Mouse (Mus musculus) lung, postnatal 14 days (tissue): ENCODE results near the gene Col23a1.

Experiments
- DNase-seq: peaks from one replicate; pipeline ENCODE4 v3.0.0; 2021

Gene Col23a1

GRCm38 (mm10) chr11:51390521-51390920, 100.8 kb downstream of the Col23a1 start:
- DNase-seq = no peak

GRCm38 (mm10) chr11:51391548-51391947, 101.8 kb downstream of the Col23a1 start:
- DNase-seq = peak; percentile 63

GRCm38 (mm10) chr11:51394301-51394865, 104.7 kb downstream of the Col23a1 start:
- DNase-seq = no peak

GRCm38 (mm10) chr11:51396451-51396850, 106.7 kb downstream of the Col23a1 start:
- peak; percentile 29 for DNase-seq

GRCm38 (mm10) chr11:51398084-51398483, 108.4 kb downstream of the Col23a1 start:
- no peak for DNase-seq

GRCm38 (mm10) chr11:51400356-51400755, 110.6 kb downstream of the Col23a1 start:
- DNase-seq = no peak

- no peak for DNase-seq
Observed at GRCm38 (mm10) chr11:51401481-51402128, 111.9 kb downstream of the Col23a1 start.

- DNase-seq = no peak
Observed at GRCm38 (mm10) chr11:51403886-51404285, 114.2 kb downstream of the Col23a1 start.

- DNase-seq = no peak
Observed at GRCm38 (mm10) chr11:51404865-51405440, 115.2 kb downstream of the Col23a1 start.

GRCm38 (mm10) chr11:51406531-51406930, 116.8 kb downstream of the Col23a1 start:
- DNase-seq = no peak

- no peak for DNase-seq
Observed at GRCm38 (mm10) chr11:51407351-51407750, 117.6 kb downstream of the Col23a1 start.

GRCm38 (mm10) chr11:51410771-51411170, 121.1 kb downstream of the Col23a1 start:
- no peak for DNase-seq

GRCm38 (mm10) chr11:51414520-51414919, 124.8 kb downstream of the Col23a1 start:
- DNase-seq = no peak

- DNase-seq = no peak
Observed at GRCm38 (mm10) chr11:51415049-51415688, 125.4 kb downstream of the Col23a1 start.

- no peak for DNase-seq
Observed at GRCm38 (mm10) chr11:51418807-51419206, 129.1 kb downstream of the Col23a1 start.

GRCm38 (mm10) chr11:51421878-51422277, 132.2 kb downstream of the Col23a1 start:
- no peak for DNase-seq

- no peak for DNase-seq
Observed at GRCm38 (mm10) chr11:51422713-51423112, 133.0 kb downstream of the Col23a1 start.

- no peak for DNase-seq
Observed at GRCm38 (mm10) chr11:51426155-51426554, 136.4 kb downstream of the Col23a1 start.

GRCm38 (mm10) chr11:51429428-51430179, 139.9 kb downstream of the Col23a1 start:
- DNase-seq = no peak

GRCm38 (mm10) chr11:51430180-51430578, 140.5 kb downstream of the Col23a1 start:
- DNase-seq = no peak

GRCm38 (mm10) chr11:51431287-51431686, 141.6 kb downstream of the Col23a1 start:
- DNase-seq = no peak

- no peak for DNase-seq
Observed at GRCm38 (mm10) chr11:51431968-51432367, 142.2 kb downstream of the Col23a1 start.

GRCm38 (mm10) chr11:51442006-51442405, 152.3 kb downstream of the Col23a1 start:
- no peak for DNase-seq
